Mouse (Mus musculus): ENCODE measurements around the gene Furin. TPM values are rescaled to one million over a fixed set of nuclear protein-coding genes. Genes with fewer than 3 reads are reported as not detected.

Furin gene
- polyA plus RNA-seq, 1 experiment from 2014 or later, result 5.9 TPM

DNA sequence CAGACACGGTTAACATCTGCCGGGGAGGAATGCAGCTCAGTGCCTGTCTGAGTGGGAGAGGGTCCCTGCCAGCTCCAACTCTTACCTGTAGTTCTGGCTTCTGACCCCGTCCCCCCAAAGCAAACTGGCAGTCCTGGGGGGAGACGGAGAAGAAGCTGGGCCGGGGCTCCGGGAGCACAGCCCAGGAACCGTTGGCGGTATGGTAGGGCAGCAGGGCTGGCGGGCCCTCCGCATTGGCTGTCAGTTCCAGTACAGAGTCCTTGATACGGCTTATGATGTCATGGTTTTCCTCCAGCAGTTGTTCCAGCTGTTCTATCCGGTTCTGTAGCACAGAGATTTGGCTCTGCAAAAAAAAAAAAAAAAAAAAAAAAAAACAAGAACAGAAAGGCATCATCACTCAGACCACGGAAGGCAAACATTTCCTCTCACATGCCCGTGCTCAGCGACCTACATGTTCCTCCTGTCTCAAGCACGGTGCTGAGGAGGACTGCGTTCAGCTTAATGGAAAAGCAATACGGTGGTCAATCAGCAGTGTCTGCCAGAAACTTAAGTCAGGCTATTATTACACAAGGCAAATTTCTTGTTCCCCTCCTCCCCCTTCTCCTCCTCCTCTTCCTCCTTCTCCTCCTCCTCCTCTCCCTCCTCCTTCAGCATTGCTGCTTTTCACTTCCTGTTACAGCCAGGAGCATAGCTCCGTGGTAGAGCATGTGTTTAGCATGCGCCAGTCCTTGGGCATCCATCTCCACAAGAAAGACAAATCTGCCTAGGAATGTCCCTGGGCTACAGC, 36.4 kb downstream of the Furin start:
- Histone ChIP-seq H3K4me2 (peak overlapping the region; percentile 56), H3K9ac (no peak overlapping the region), H3K4me3 (peak overlapping the region; percentile 63), H3K36me3 (peaks cover 30% of the 10 kb centered on the region), H3K4me1 (replicated peaks) (peaks cover 14% of the 10 kb centered on the region), H3K27ac (replicated peaks) (no peak overlapping the region), H3K27me3 (no peaks in the 10 kb centered on the region), H3K9me3 (no peaks in the 10 kb centered on the region)
- 82% methylated on average over 20 of the region's 20 CpGs for WGBS
- no peak for ATAC-seq (ENCODE audit: low FRiP score, low read depth)

DNA sequence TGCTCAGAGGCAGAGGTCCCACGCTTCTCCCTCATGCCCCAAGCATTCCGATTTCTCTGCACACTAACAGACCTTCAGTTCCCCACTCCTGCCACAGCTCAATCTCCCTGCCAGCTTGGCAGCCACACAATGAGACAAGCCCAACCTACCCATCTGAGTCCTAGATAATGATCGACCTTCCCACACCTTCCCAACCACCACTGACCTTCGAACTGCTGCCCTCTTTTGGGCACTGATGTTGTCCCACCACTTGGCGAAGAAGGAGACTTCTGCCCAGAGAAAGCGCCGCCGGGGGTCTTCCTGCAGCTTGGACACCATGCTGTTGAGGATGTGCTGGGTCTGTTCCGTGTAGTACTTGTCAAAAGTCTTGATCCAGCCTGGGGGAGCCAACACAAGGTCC, 37.2 kb downstream of the Furin start:
- 86% methylated on average over 9 of the region's 9 CpGs for WGBS
- no peaks in the 10 kb centered on the region for H3K9me3 ChIP-seq
- H3K4me2 ChIP-seq, result no peak overlapping the region
- H3K9ac ChIP-seq, result no peak overlapping the region
- no peaks in the 10 kb centered on the region for H3K27me3 ChIP-seq
- no peak overlapping the region for H3K4me3 ChIP-seq
- ATAC-seq (ENCODE audit: low FRiP score, low read depth), result no peak
- peaks cover 14% of the 10 kb centered on the region for H3K4me1 ChIP-seq (replicated peaks)
- H3K27ac ChIP-seq (replicated peaks), result no peak overlapping the region
- H3K36me3 ChIP-seq, result peaks cover 38% of the 10 kb centered on the region

DNA sequence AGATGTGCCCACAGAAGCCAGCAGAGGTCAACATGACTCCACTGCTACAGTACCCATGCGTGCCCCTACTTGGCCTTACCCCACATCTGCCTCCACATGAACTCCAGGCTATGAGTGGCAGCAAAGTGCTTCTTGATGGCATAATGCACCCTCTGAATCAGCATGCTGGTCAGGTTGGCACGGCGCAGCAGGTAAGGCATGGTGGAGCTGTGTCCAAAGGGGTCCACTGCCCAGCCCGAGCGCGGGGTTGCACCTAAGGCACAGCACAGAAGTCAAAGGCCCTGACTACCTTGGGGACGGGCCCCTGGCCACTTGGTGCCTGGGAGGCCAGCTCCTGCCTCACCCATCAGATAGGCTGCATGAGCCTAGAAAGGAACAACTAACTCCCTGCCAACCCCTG, 38.0 kb downstream of the Furin start:
- no peak for ATAC-seq (ENCODE audit: low FRiP score, low read depth)
- peaks cover 14% of the 10 kb centered on the region for H3K4me1 ChIP-seq (replicated peaks)
- no peaks in the 10 kb centered on the region for H3K27me3 ChIP-seq
- 96% methylated on average over 7 of the region's 7 CpGs for WGBS
- H3K9me3 ChIP-seq, result no peaks in the 10 kb centered on the region
- no peak overlapping the region for H3K4me3 ChIP-seq
- H3K27ac ChIP-seq (replicated peaks), result no peak overlapping the region
- peaks cover 46% of the 10 kb centered on the region for H3K36me3 ChIP-seq
- no peak overlapping the region for H3K4me2 ChIP-seq
- H3K9ac ChIP-seq, result no peak overlapping the region

DNA sequence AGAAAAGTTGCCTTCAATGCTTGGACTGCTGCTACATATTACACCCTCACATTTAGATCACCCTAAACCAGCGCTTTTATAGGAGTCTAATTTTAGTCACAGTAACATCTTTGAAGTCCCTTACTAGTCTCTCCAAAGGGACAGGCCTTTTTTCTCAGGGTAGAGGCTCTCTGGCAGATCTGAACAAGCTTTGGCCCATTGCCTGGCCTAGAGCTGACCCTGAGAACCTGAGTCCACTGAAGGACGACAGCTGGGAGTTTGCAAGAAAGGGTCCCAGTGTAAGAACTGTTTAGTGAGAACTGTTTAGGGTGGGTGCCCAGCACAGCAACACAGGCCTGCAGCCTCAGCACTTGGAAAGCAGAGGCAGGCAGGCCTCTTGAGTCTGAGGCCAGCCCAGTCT, 39.5 kb downstream of the Furin start:
- H3K4me3 ChIP-seq, result no peak overlapping the region
- 83% methylated on average over 2 of the region's 2 CpGs for WGBS
- no peaks in the 10 kb centered on the region for H3K27me3 ChIP-seq
- no peak overlapping the region for H3K4me2 ChIP-seq
- H3K27ac ChIP-seq (replicated peaks), result no peak overlapping the region
- ATAC-seq (ENCODE audit: low FRiP score, low read depth), result no peak
- peaks cover 55% of the 10 kb centered on the region for H3K36me3 ChIP-seq
- no peaks in the 10 kb centered on the region for H3K9me3 ChIP-seq
- peaks cover 14% of the 10 kb centered on the region for H3K4me1 ChIP-seq (replicated peaks)
- no peak overlapping the region for H3K9ac ChIP-seq

DNA sequence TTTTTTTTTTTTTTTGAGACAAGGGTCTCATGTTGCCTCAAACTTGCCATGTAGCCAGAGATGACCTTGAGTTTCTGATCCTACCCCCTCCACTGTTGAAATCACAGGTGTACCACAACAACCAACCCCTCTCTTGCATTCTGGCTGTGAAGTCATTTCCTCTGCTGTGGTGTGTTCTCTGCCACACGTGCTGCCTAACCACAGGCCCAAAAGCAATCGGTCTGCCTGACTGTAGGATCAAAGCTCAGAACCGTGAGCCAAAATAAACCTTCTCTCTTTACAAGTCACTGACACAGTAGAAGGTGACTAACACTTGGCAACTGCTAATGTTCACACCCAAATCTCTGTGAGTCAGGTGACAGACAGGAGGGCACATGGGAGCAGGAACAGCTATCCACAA, 44.8 kb downstream of the Furin start:
- 76% methylated on average over 3 of the region's 3 CpGs for WGBS

DNA sequence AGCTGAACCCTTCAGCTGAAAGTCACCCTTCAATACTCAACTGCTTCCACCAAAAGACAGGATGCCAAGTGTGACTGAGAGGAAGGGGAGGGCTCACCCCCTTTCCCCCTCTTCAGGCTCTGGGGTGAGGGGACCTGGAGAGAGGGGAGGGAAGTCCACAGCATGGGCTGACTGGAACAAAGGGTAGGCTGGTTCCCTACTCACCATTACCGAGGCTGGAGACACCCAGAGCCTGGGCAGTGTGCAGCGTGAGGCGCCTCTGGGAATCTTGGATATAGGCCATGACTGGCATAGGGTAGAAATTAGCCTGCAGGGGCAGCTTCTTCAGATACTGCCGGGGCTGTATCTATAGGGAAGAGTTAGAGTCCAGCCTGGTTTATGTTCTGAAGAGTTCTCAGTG, 47.2 kb downstream of the Furin start:
- no peak overlapping the region for H3K4me3 ChIP-seq
- H3K9ac ChIP-seq, result no peak overlapping the region
- H3K4me2 ChIP-seq, result no peak overlapping the region
- WGBS, result 51% methylated on average over 4 of the region's 4 CpGs
- no peaks in the 10 kb centered on the region for H3K4me1 ChIP-seq (replicated peaks)
- no peak for ATAC-seq (ENCODE audit: low FRiP score, low read depth)
- H3K36me3 ChIP-seq, result peaks cover 74% of the 10 kb centered on the region
- H3K27me3 ChIP-seq, result no peaks in the 10 kb centered on the region
- no peak overlapping the region for H3K27ac ChIP-seq (replicated peaks)
- H3K9me3 ChIP-seq, result no peaks in the 10 kb centered on the region

More for the DNA sequence above, 44.8 kb downstream of the Furin start:
- Histone ChIP-seq H3K27me3 (no peaks in the 10 kb centered on the region), H3K9ac (no peak overlapping the region), H3K9me3 (no peaks in the 10 kb centered on the region), H3K36me3 (peaks cover 77% of the 10 kb centered on the region), H3K4me1 (replicated peaks) (no peaks in the 10 kb centered on the region), H3K27ac (replicated peaks) (no peak overlapping the region), H3K4me2 (no peak overlapping the region), H3K4me3 (no peak overlapping the region)
- ATAC-seq (ENCODE audit: low FRiP score, low read depth), result no peak

DNA sequence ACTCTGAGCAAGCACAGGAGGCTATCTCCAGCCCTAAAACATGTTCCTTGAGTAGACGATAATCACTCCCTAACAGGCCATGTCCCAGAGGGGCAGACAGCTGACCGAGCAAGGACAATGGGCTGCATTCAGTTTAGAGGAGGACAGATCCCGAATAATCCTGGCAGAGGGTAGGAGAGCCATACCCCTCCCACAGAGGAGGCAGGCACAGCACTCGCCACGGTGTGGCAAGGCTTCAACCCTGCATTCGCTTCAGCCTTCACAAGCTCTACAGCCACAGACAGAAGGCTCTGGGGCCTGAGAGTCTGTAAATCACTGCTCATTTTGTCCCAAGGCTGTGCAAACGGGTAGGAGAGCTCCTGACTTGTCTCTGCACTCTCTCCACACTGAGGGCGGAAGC, 48.1 kb downstream of the Furin start:
- Histone ChIP-seq H3K27ac (replicated peaks) (no peak overlapping the region), H3K4me3 (no peak overlapping the region), H3K4me2 (no peak overlapping the region), H3K36me3 (peaks cover 74% of the 10 kb centered on the region), H3K9me3 (no peaks in the 10 kb centered on the region), H3K4me1 (replicated peaks) (no peaks in the 10 kb centered on the region), H3K9ac (no peak overlapping the region), H3K27me3 (no peaks in the 10 kb centered on the region)
- WGBS, result 22% methylated on average over 8 of the region's 8 CpGs
- ATAC-seq (ENCODE audit: low FRiP score, low read depth), result peak; percentile 35; the same call in 1 of the 2 replicates

DNA sequence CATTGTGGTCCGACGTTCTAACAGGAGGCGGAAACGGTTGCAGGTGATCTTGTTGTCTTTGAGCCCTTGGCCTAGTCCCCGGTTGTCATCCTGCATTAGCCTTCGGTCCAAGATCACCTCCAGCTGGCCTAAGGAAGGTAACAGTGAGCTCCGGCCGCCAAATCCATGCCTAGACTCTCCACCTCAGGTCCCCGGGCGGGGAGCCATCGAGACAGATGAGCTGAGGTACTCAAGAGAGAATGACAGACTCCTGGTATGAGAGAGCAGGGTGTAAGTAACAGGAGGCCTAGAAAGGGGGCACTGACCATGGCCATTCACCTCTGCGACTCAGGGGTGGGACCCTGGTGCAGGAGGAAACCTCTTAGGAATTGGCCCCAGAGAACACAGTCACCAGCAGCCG, 48.9 kb downstream of the Furin start:
- no peak overlapping the region for H3K9ac ChIP-seq
- peaks cover 76% of the 10 kb centered on the region for H3K36me3 ChIP-seq
- ATAC-seq (ENCODE audit: low FRiP score, low read depth), result no peak
- H3K9me3 ChIP-seq, result no peaks in the 10 kb centered on the region
- H3K27me3 ChIP-seq, result no peaks in the 10 kb centered on the region
- no peaks in the 10 kb centered on the region for H3K4me1 ChIP-seq (replicated peaks)
- no peak overlapping the region for H3K4me2 ChIP-seq
- 92% methylated on average over 13 of the region's 13 CpGs for WGBS
- H3K4me3 ChIP-seq, result no peak overlapping the region
- no peak overlapping the region for H3K27ac ChIP-seq (replicated peaks)

DNA sequence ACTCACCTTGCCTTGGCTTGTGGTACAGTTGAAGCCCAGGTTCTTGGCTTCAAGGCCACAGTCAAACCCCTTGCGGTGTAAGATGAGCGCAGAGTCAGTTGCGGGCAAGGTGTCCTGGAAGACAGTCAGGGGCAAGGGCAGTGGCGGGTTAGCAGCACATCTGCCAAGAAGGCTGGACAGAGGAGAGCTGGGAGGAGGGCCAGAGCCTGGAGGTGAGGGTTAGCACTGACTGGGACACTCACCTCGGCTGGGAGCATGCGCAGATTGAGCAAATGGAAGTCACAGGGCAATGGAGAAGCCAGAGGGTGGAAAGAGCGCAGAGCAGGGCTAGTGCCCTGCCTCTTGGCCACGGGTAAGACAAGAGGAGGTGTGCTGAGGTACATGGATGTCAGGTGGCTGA, 52.3 kb downstream of the Furin start:
- no peak overlapping the region for H3K4me2 ChIP-seq
- H3K27ac ChIP-seq (replicated peaks), result no peak overlapping the region
- no peak overlapping the region for H3K4me3 ChIP-seq
- peaks cover 68% of the 10 kb centered on the region for H3K36me3 ChIP-seq
- WGBS, result 94% methylated on average over 8 of the region's 8 CpGs
- H3K4me1 ChIP-seq (replicated peaks), result no peaks in the 10 kb centered on the region
- no peak overlapping the region for H3K9ac ChIP-seq
- ATAC-seq (ENCODE audit: low FRiP score, low read depth), result no peak
- no peaks in the 10 kb centered on the region for H3K9me3 ChIP-seq
- no peaks in the 10 kb centered on the region for H3K27me3 ChIP-seq

DNA sequence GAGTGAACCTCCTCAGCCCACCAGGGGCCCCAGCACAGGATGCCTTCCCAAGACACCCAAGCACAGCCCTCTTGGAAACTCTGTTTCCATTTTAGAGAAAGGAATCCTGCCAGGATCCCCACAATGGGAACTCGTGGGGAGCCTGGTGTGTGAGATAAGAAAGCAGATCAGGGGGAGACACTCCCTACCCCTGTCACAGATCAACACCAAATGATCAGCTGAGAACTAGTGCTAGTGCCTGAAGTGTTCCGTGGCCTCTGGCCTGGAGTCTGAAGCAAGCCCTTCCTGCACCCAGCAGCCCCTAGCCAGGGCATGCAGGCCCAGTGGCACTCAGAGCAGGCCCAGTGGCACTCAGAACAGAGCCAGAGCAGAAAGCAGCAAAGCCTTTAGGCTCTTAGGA, 54.4 kb downstream of the Furin start:
- no peaks in the 10 kb centered on the region for H3K4me1 ChIP-seq (replicated peaks)
- 74% methylated on average over 2 of the region's 2 CpGs for WGBS
- ATAC-seq (ENCODE audit: low FRiP score, low read depth), result no peak
- H3K4me3 ChIP-seq, result no peak overlapping the region
- no peaks in the 10 kb centered on the region for H3K27me3 ChIP-seq
- H3K4me2 ChIP-seq, result no peak overlapping the region
- no peaks in the 10 kb centered on the region for H3K9me3 ChIP-seq
- no peak overlapping the region for H3K9ac ChIP-seq
- H3K27ac ChIP-seq (replicated peaks), result no peak overlapping the region
- H3K36me3 ChIP-seq, result peaks cover 50% of the 10 kb centered on the region

DNA sequence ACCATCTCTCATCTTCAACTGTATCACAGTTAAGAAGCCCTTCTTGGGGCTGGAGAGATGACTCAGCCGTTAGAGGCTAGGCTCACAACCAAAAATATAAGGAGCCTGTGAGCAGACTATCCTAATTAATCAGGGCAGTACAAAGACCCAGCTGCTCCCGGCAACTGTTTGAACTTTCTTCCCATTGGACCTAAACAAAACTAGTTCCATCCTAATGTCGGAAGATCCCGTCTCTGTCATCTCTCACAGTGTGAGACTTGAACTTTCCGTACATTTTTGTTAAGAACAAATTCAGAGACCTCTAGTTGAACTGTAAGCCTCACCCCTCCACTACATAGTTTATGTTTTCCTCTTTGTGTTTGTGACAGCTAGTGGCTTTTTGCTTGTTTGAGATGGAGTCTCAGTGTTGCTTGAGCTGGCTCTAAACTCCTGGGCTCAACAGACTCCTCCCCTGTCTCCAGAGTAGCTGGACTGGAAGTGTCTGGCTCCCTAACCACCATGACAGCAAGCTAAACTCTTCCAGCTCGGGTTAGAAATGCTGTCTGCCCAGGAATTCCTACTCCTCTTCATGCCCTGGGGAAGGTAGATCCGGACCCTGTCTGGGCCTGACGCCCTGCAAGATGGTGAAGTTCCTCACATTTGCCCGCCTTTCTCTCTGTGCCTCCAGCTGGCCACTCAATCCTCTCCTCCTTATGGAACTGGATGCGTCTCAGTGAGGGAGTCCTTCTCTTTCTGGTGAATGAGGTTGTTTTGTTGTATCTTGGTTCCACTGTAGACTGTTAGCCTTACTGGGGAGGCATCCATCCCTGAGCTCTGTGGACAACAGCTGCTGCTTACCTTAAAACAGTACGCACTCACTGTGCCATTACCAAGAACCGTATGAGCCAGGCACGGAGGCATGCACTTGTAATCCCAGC, 57.3 kb downstream of the Furin start:
- no peaks in the 10 kb centered on the region for H3K9me3 ChIP-seq
- peaks cover 7% of the 10 kb centered on the region for H3K4me1 ChIP-seq (replicated peaks)
- no peak overlapping the region for H3K4me2 ChIP-seq
- no peak overlapping the region for H3K4me3 ChIP-seq
- H3K27ac ChIP-seq (replicated peaks), result no peak overlapping the region
- no peak for ATAC-seq (ENCODE audit: low FRiP score, low read depth)
- peaks cover 28% of the 10 kb centered on the region for H3K36me3 ChIP-seq
- H3K27me3 ChIP-seq, result no peaks in the 10 kb centered on the region
- 63% methylated on average over 13 of the region's 13 CpGs for WGBS
- no peak overlapping the region for H3K9ac ChIP-seq

DNA sequence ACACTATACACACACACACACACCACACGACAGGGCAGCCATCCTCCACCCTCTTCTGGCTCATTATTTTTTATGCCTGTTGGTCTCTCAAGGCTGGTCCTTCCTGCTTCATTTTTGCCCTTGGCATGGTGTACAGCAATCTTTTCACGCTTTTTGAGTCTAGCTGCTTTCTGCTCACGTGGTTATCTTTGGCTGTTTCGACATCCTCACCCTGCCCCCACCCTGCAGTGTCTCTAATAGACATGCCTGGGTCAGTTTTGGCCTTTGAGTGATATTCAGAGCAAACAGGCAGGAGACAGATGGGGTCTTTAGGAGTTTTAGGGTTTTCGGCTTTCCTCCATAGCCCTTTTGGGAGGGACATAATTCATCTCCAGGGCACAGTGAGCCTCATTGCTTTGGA, 58.4 kb downstream of the Furin start:
- no peak for ATAC-seq (ENCODE audit: low FRiP score, low read depth)
- Histone ChIP-seq H3K9ac (no peak overlapping the region), H3K4me1 (replicated peaks) (peaks cover 17% of the 10 kb centered on the region), H3K9me3 (no peaks in the 10 kb centered on the region), H3K27ac (replicated peaks) (no peak overlapping the region), H3K4me3 (no peak overlapping the region), H3K27me3 (no peaks in the 10 kb centered on the region), H3K36me3 (peaks cover 19% of the 10 kb centered on the region), H3K4me2 (no peak overlapping the region)
- 82% methylated on average over 5 of the region's 5 CpGs for WGBS

Data from hindbrain, embryonic 15.5 days (tissue).